Mouse (Mus musculus): ENCODE measurements at regions not wholly inside any gene's neighbourhood (a gene's known extent, or its start where the extent isn't known, plus 50 kb on each side); places are given as distances from the start of the nearest gene placed in this dataset.
"Not testable (repeated sequence)": the region's sequence is repeated elsewhere in the genome, so short reads cannot be mapped to it uniquely, and the experiment has no call there.

DNA sequence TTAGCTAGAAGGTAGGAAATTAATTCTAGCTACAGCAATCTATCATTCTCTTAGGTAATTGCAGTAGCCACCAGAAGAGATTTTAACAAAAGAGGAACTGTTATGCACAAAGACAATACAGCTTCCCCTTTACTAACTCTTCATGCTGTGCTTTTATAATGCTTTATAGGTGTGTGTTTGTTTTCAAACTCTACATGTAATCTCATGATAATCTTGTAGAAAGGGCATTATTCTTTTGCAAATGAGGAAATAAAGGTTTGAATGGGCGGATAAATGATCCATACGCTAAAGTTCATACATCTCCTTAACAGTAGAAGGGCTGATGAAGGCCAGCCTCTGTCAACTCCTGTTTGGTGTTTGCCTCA, 273.8 kb upstream of the Pfkp start:
- H3K27me3 ChIP-seq (ENCODE audit: control insufficient read depth, insufficient read depth, low read length), result no peaks in the 10 kb centered on the region
- H3K9me3 ChIP-seq (ENCODE audit: control insufficient read depth, low read length), result no peaks in the 10 kb centered on the region
- no peak overlapping the region for H3K27ac ChIP-seq (ENCODE audit: low read depth, low read length)
- DNase-seq (ENCODE audit: low spot score, missing footprints), result no peak
- no peak overlapping the region for H3K9ac ChIP-seq (ENCODE audit: low read length)
- H3K4me1 ChIP-seq (ENCODE audit: control insufficient read depth, insufficient read depth, low read length), result no peaks in the 10 kb centered on the region
- no peak overlapping the region for H3K4me2 ChIP-seq
- no peaks in the 10 kb centered on the region for H3K36me3 ChIP-seq (ENCODE audit: control insufficient read depth, insufficient read depth, low read length)
- WGBS, result 30% methylated on average over 2 of the region's 2 CpGs
- H3K4me3 ChIP-seq (ENCODE audit: low read depth, low read length), result no peak overlapping the region
- ATAC-seq (ENCODE audit: low FRiP score), result no peak

DNA sequence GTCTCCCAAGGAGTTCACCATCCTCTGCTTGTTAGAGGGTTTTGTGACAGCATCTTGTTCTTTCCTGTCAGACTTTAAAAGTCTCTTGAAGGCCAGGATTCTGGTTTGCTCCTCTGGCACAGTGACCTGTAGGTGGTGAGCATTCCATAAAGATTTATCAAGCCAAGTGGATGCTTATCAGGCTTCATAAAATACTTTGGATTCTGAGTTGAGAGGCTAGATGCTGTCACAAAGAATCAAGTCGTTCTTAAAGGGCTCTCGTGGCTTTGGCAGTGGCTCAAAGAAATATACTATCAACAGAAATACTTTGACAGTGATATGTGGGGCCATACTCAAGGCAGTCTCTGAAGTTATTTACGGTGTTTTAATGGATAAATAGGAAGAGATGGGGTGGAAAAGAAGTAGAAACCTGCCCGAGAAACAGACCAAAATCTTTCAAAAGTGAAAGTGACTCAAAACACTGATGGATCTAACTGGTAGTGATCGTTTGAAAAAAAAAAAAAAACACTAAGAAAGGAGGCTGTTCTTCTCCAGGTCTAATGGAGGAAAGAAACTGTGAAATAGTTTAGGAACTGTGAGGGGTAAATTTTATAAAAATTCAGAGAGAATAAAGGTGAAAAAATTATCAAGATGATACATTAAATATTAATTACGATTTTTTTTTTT, 273.2 kb upstream of the Pfkp start:
- WGBS, result 65% methylated on average over 6 of the region's 6 CpGs
- Histone ChIP-seq H3K4me2 (no peak overlapping the region), H3K4me1 (ENCODE audit: control insufficient read depth, insufficient read depth, low read length) (no peaks in the 10 kb centered on the region), H3K4me3 (ENCODE audit: low read depth, low read length) (no peak overlapping the region), H3K36me3 (ENCODE audit: control insufficient read depth, insufficient read depth, low read length) (no peaks in the 10 kb centered on the region), H3K9ac (ENCODE audit: low read length) (no peak overlapping the region), H3K27ac (ENCODE audit: low read depth, low read length) (no peak overlapping the region), H3K9me3 (ENCODE audit: control insufficient read depth, low read length) (no peaks in the 10 kb centered on the region), H3K27me3 (ENCODE audit: control insufficient read depth, insufficient read depth, low read length) (no peaks in the 10 kb centered on the region)
- ATAC-seq (ENCODE audit: low FRiP score) (no peak), DNase-seq (ENCODE audit: low spot score, missing footprints) (no peak)

DNA sequence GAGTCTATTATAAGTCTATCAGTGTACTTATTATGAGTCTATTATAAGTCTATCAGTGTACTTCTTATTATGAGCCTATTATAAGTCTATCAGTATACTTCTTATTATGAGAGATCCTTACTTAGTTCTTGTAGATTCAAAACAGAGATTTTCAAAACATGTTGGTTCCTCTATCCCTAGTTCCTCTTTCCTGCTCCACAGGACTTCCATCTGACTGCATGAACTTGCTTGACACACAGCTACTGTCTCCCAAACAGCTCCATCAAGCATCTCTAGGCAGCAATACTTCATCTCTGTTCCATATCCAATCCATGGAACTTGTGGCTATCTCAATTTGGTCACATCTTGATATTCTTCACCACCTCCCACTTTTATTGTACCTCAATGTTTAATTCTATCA, 257.4 kb upstream of the Pfkp start:
- Histone ChIP-seq H3K9ac (ENCODE audit: low read length) (no peak overlapping the region), H3K36me3 (ENCODE audit: control insufficient read depth, insufficient read depth, low read length) (no peaks in the 10 kb centered on the region), H3K4me1 (ENCODE audit: control insufficient read depth, insufficient read depth, low read length) (no peaks in the 10 kb centered on the region), H3K9me3 (ENCODE audit: control insufficient read depth, low read length) (no peaks in the 10 kb centered on the region), H3K4me3 (ENCODE audit: low read depth, low read length) (no peak overlapping the region), H3K4me2 (no peak overlapping the region), H3K27me3 (ENCODE audit: control insufficient read depth, insufficient read depth, low read length) (no peaks in the 10 kb centered on the region), H3K27ac (ENCODE audit: low read depth, low read length) (no peak overlapping the region)
- DNase-seq (ENCODE audit: low spot score, missing footprints), result no peak
- no peak for ATAC-seq (ENCODE audit: low FRiP score)

DNA sequence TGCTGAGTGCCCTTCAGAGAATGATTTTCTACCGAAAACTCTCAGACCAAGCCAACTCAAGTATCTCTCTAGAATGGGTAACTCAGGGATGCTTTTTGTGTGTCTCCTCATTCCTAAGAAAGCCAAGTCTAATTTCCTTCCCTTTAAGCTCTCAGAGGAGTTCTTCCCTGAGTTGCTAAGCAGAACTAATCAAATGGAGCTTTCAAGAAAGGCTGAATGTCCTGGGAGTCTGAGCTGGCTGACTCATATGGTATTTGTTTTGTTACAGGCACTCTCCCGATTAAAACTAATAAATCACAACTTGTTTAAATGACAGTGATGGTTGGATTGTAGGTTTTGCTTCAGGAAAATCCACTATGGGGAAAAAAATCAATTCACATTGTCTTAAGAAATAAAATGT, 253.1 kb upstream of the Pfkp start:
- ATAC-seq (ENCODE audit: low FRiP score), result no peak

DNA sequence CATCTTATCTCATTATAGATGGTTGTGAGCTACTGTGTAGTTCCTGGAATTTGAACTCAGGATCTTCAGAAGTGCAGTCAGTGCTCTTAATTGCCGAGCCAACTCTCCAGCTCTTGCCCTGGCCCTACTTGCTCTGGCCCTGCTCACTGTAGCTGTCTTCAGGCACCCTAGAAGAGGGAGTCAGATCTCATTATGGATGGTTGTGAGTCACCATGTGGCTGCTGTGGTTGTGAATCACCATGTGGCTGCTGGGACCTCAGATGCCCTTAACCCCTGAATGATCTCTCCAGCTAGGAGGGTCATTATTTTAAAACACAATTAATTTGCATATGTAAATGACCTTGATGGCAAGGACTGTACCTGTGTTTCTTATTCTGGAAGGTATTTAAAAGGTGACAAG, 249.1 kb upstream of the Pfkp start:
- DNase-seq (ENCODE audit: low spot score, missing footprints) (no peak), ATAC-seq (ENCODE audit: low FRiP score) (0 out of 2 replicates have a peak, but pooled peaks have one; percentile 12)
- Histone ChIP-seq H3K4me2 (no peak overlapping the region), H3K27ac (ENCODE audit: low read depth, low read length) (no peak overlapping the region), H3K27me3 (ENCODE audit: control insufficient read depth, insufficient read depth, low read length) (no peaks in the 10 kb centered on the region), H3K4me1 (ENCODE audit: control insufficient read depth, insufficient read depth, low read length) (no peaks in the 10 kb centered on the region), H3K9ac (ENCODE audit: low read length) (no peak overlapping the region), H3K9me3 (ENCODE audit: control insufficient read depth, low read length) (no peaks in the 10 kb centered on the region), H3K36me3 (ENCODE audit: control insufficient read depth, insufficient read depth, low read length) (no peaks in the 10 kb centered on the region), H3K4me3 (ENCODE audit: low read depth, low read length) (no peak overlapping the region)
- WGBS, result 73% methylated on average over 1 of the region's 1 CpGs

More for the DNA sequence above, 253.1 kb upstream of the Pfkp start:
- no peak overlapping the region for H3K4me3 ChIP-seq (ENCODE audit: low read depth, low read length)
- H3K9ac ChIP-seq (ENCODE audit: low read length), result no peak overlapping the region
- no peak overlapping the region for H3K27ac ChIP-seq (ENCODE audit: low read depth, low read length)
- H3K36me3 ChIP-seq (ENCODE audit: control insufficient read depth, insufficient read depth, low read length), result no peaks in the 10 kb centered on the region
- H3K9me3 ChIP-seq (ENCODE audit: control insufficient read depth, low read length), result no peaks in the 10 kb centered on the region
- 71% methylated on average over 2 of the region's 2 CpGs for WGBS
- no peak overlapping the region for H3K4me2 ChIP-seq
- no peaks in the 10 kb centered on the region for H3K27me3 ChIP-seq (ENCODE audit: control insufficient read depth, insufficient read depth, low read length)
- no peaks in the 10 kb centered on the region for H3K4me1 ChIP-seq (ENCODE audit: control insufficient read depth, insufficient read depth, low read length)
- DNase-seq (ENCODE audit: low spot score, missing footprints), result no peak

DNA sequence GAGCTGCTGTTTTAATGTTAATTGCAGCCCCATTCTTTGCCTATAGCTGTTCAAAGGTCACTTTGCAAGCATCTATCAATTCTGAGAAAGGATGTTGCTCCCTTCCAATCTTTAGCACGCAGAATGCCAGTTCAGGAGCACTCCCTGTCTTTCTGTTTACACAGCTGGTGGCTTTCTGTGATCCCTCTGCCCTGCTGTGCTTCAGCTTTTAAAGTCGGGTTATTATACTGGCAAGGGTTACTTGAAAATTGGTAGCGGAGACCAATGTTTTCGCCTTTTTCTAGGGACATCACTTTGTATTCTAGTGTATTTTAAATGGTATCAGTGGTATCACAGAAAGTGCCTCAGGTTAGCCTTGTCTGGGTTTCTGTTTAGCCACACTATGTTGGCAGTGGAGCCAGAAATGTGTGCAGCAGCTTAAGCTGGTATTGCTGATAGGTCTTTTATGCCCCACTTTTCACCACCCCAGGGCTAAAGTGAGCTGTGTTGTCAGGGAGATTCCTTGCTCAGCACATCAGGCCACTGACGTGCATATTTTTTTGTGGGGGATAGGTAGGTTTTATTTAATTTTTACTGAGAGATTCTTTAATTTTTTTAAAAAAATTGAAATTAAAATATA, 243.0 kb upstream of the Pfkp start:
- DNase-seq (ENCODE audit: low spot score, missing footprints) (no peak), ATAC-seq (ENCODE audit: low FRiP score) (peak; percentile 81)
- Histone ChIP-seq H3K36me3 (ENCODE audit: control insufficient read depth, insufficient read depth, low read length) (no peaks in the 10 kb centered on the region), H3K9ac (ENCODE audit: low read length) (no peak overlapping the region), H3K27ac (ENCODE audit: low read depth, low read length) (no peak overlapping the region), H3K9me3 (ENCODE audit: control insufficient read depth, low read length) (no peaks in the 10 kb centered on the region), H3K4me1 (ENCODE audit: control insufficient read depth, insufficient read depth, low read length) (peaks cover 7% of the 10 kb centered on the region; the same call in 1 of the 2 replicates), H3K4me2 (no peak overlapping the region), H3K27me3 (ENCODE audit: control insufficient read depth, insufficient read depth, low read length) (no peaks in the 10 kb centered on the region), H3K4me3 (ENCODE audit: low read depth, low read length) (no peak overlapping the region)
- 24% methylated on average over 5 of the region's 5 CpGs for WGBS

DNA sequence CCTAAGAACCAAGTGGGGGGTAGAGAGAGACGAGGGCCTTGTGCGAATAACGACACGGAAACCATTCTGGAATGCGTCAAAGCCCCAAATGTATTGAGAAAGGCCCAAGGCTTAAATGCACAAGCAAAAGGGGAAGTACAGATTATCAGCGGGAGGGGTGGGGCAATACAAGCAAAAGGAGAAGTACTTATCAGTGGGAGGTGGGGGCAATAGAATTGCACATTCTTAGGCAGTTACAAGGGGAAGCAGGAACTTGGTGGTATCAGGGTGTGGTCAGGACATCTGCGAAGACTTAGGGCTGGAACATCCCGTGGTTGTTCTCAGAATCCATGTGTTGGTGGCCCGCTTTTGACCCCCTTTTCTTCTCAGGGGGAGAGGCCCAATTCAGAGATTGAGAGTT, 240.9 kb upstream of the Pfkp start:
- H3K4me3 ChIP-seq (ENCODE audit: low read depth, low read length); H3K27me3 ChIP-seq (ENCODE audit: control insufficient read depth, insufficient read depth, low read length); ATAC-seq (ENCODE audit: low FRiP score); DNase-seq (ENCODE audit: low spot score, missing footprints); H3K4me1 ChIP-seq (ENCODE audit: control insufficient read depth, insufficient read depth, low read length); H3K27ac ChIP-seq (ENCODE audit: low read depth, low read length); H3K9me3 ChIP-seq (ENCODE audit: control insufficient read depth, low read length); H3K4me2 ChIP-seq; H3K36me3 ChIP-seq (ENCODE audit: control insufficient read depth, insufficient read depth, low read length); H3K9ac ChIP-seq (ENCODE audit: low read length): not testable (repeated sequence)
- WGBS, result 86% methylated on average over 9 of the region's 9 CpGs

DNA sequence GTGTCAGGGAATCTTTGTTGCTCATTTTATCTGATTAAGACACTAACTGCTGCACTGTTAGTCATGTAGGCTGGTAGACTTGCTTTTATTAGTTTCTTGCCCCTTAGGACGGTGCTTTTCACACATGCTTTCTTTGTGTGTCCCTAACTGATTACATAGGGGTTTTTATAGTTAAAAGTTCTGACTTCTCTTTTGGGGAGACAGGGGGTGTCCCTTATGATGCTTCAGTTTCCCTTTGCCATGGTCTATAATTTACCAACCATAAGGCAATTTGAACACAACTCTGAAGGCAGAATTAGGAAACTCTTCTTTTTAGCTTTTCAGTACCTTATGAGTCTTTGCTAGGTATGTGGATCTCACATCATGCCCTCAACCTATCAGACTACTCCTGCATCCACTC, 239.8 kb upstream of the Pfkp start:
- no peak for ATAC-seq (ENCODE audit: low FRiP score)
- no peaks in the 10 kb centered on the region for H3K9me3 ChIP-seq (ENCODE audit: control insufficient read depth, low read length)
- H3K27me3 ChIP-seq (ENCODE audit: control insufficient read depth, insufficient read depth, low read length), result no peaks in the 10 kb centered on the region
- 98% methylated on average over 1 of the region's 1 CpGs for WGBS
- no peak overlapping the region for H3K4me2 ChIP-seq
- no peak overlapping the region for H3K27ac ChIP-seq (ENCODE audit: low read depth, low read length)
- DNase-seq (ENCODE audit: low spot score, missing footprints), result no peak
- no peak overlapping the region for H3K4me3 ChIP-seq (ENCODE audit: low read depth, low read length)
- H3K36me3 ChIP-seq (ENCODE audit: control insufficient read depth, insufficient read depth, low read length), result no peaks in the 10 kb centered on the region
- H3K9ac ChIP-seq (ENCODE audit: low read length), result no peak overlapping the region
- peaks cover 7% of the 10 kb centered on the region; the same call in 1 of the 2 replicates for H3K4me1 ChIP-seq (ENCODE audit: control insufficient read depth, insufficient read depth, low read length)

DNA sequence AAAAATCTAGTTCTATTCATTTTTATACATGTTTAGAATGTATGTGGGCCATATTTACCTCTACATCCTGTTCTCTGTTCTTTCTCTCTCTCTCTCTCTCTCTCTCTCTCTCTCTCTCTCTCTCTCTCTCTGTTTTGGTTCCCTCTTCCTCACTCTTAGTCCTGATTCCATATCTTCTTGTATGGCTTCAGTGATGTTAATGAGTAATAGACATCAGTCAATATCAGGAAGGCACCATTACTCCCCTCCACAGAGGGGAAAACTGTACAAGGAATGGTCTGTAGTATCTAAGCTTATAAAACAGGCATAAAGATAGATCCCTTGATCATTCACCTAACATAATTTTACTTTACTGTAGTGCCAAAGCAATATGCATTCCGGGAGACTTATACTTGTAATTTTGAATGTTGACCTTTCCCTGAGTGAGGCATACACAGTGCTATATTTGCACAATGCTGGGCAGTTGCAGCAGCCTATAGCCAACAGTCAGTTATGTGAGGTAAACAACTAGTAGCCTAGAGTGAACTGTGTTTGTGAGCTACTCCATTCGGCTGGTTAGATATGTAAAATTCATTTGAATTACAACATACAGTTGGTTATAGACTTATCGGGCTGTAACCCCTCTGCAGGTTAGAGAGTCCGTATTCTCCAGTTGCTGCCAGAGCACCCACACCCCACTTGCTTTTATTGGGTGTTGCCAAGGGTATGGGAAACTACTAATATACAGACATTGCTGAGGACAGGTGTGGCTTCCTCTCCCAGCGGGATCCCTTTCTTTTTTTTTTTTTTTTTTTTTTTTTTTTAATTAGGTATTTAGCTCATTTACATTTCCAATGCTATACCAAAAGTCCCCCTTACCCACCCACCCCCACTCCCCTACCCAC, 228.7 kb upstream of the Pfkp start:
- ATAC-seq (ENCODE audit: low FRiP score) (no peak), DNase-seq (ENCODE audit: low spot score, missing footprints) (no peak)
- no peak overlapping the region for H3K4me2 ChIP-seq
- no peaks in the 10 kb centered on the region for H3K4me1 ChIP-seq (ENCODE audit: control insufficient read depth, insufficient read depth, low read length)
- H3K27ac ChIP-seq (ENCODE audit: low read depth, low read length), result no peak overlapping the region
- no peaks in the 10 kb centered on the region for H3K27me3 ChIP-seq (ENCODE audit: control insufficient read depth, insufficient read depth, low read length)
- H3K9me3 ChIP-seq (ENCODE audit: control insufficient read depth, low read length), result no peaks in the 10 kb centered on the region
- H3K9ac ChIP-seq (ENCODE audit: low read length), result no peak overlapping the region
- no peaks in the 10 kb centered on the region for H3K36me3 ChIP-seq (ENCODE audit: control insufficient read depth, insufficient read depth, low read length)
- H3K4me3 ChIP-seq (ENCODE audit: low read depth, low read length), result no peak overlapping the region
- 90% methylated on average over 5 of the region's 5 CpGs for WGBS
